Mouse (Mus musculus): Measurements from ENCODE around the gene Alg9.

DNA sequence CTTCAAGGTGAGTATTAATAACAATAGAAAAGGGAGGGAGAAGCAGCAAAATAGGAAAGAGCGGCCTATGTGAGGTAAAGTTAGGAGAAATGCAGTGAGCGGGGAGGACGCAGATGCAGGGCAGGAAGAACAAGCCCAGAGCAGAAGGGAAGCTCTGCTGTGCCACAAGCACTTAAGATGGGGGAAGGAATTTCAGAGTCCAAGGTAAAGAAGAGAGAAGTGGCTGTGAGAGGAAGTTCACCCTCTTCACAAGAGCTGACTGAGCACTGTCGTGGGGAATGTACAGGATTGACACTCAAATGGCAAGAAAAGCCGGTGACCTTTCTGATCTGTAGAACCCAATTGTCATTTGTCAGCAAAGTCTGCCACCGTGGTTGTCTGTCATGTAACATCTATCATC, 43.2 kb downstream of the Alg9 start:
- TF ChIP-seq CTCF (IDR thresholded peaks at IDR 0.05; ENCODE audit: control insufficient read depth, insufficient read depth, insufficient read length) (no peak), CEBPB (IDR thresholded peaks at IDR 0.05; ENCODE audit: low read depth) (no peak), USF1 (IDR thresholded peaks at IDR 0.05; ENCODE audit: low read depth) (no peak), MYOG (IDR thresholded peaks at IDR 0.05; ENCODE audit: control insufficient read depth, extremely low read depth, insufficient read length) (no peak)

All from C2C12 (cell line).